Mouse (Mus musculus): ENCODE data around the gene Astn2. TPM values are rescaled to one million over a fixed set of nuclear protein-coding genes. Genes with fewer than 3 reads are reported as not detected.

The Astn2 gene
- polyA plus RNA-seq (2015; fragmentation: Nextera tagmentation; extraction: Ambion mirVana) = 1.1 and 1.9 TPM in 2 replicates

DNA sequence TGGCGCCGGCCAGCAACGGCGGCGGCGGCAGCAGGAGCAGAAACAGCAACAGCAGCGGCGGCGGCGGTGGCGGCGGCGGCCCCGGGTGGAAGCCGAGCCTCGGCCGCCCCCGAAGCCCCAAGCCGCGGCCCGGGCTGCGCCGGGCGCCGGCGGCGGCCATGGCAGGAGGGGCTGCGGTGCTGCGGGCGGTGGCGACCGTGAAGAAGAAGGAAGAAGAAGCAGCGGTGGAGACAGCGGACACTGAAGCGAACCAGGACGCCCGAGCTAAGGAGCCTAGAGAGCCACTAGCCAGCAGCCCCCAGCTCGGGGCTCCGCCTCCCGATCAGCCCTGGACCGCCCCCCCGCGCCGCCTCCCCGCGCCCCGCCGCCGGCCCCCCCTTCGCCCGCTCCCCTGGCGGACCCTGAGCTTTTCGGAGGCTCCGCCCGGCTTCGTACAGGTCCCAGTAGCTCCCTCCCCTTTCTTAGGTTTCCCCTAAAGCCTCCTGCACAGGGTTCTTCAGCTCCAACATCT lies at the start of gene Astn2:
Astn2 (minus strand) TSS at position 411 of the 511 bp plus-strand sequence.
- H3K36me3 ChIP-seq = no peaks in the 10 kb centered on the region
- H3K4me3 ChIP-seq = peak within 1 kb of the TSS; percentile 72
- no peak within 1 kb of the TSS for H3K27ac ChIP-seq
- WGBS = under 1% methylated on average over 48 of the region's 56 CpGs
- H3K4me2 ChIP-seq (replicated peaks) = peak within 1 kb of the TSS; percentile 98
- peaks cover 58% of the 10 kb centered on the region for H3K27me3 ChIP-seq
- H3K9ac ChIP-seq = peak within 1 kb of the TSS; percentile 79
- ATAC-seq (ENCODE audit: low FRiP score, low read depth) = peak; percentile 88
- peaks cover 21% of the 10 kb centered on the region for H3K4me1 ChIP-seq
- H3K9me3 ChIP-seq = no peaks in the 10 kb centered on the region

DNA sequence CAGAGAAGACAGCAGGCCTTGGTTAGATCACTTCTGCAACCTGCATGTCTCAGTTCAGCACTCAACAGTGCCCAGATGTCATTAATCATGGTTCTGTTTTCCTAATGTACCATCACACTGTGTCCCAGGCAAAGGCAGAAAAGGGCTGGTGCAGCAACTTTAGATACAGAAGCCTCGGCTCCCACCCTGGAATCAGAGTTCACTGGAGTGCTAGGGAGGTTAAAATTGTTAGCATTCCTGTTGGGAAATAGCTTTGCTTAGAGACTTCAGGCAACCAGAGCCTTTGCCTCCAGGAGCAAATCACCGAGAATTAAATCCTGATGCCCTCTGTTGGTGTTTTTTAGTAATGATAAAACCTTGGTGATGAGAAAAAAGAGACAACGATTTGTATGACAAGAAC lies 45.7 kb upstream of the Astn2 start:
- Histone ChIP-seq H3K9ac (no peak overlapping the region), H3K4me3 (no peak overlapping the region), H3K9me3 (no peaks in the 10 kb centered on the region), H3K27ac (no peak overlapping the region), H3K4me1 (no peaks in the 10 kb centered on the region), H3K36me3 (no peaks in the 10 kb centered on the region), H3K4me2 (replicated peaks) (no peak overlapping the region), H3K27me3 (no peaks in the 10 kb centered on the region)
- ATAC-seq (ENCODE audit: low FRiP score, low read depth) = no peak
- WGBS = 33% methylated on average over 3 of the region's 3 CpGs

DNA sequence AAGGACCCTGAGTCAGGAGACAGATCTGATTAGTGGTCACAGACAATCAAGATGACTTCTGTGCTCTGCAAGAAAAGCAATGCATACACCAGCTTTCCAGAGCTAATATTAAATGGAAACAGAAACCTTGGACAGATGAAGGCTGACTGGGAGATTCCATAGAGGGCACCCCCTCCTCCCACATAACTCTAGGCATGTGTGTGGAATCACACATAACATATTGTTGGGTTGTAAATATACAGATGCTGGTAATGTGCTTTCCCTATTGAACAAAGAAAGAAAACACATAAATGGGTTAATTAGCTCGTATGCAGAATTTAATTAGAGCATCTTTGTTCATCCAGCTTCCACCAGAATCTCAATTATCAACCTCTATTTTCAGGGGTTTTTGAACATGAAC lies 26.8 kb upstream of the Astn2 start:
- no peak overlapping the region for H3K9ac ChIP-seq
- no peaks in the 10 kb centered on the region for H3K9me3 ChIP-seq
- H3K27ac ChIP-seq = no peak overlapping the region
- no peaks in the 10 kb centered on the region for H3K4me1 ChIP-seq
- no peak for ATAC-seq (ENCODE audit: low FRiP score, low read depth)
- no peak overlapping the region for H3K4me2 ChIP-seq (replicated peaks)
- no peaks in the 10 kb centered on the region for H3K27me3 ChIP-seq
- no peak overlapping the region for H3K4me3 ChIP-seq
- 44% methylated on average over 1 of the region's 1 CpGs for WGBS
- no peaks in the 10 kb centered on the region for H3K36me3 ChIP-seq

DNA sequence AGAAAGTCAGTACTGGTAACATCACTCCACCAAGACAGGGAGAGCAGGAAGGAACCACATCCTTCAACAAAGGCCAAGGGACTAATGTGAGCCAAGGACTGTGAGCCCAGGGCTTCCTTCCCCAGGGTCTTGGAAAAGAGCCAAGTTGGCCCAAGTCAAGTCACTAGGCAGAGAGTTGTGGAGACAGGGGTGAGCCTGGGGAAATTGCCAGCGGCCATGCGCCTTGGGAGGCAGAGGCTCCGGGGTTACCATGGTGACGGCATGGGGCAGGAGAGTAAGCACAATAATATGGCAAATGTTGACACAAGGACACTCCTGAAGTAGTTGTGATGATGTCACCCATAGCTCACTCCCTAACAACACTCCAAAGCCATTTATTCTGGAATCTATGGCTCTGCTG lies 21.4 kb upstream of the Astn2 start:
- no peaks in the 10 kb centered on the region for H3K4me1 ChIP-seq
- ATAC-seq (ENCODE audit: low FRiP score, low read depth) = no peak
- no peak overlapping the region for H3K4me3 ChIP-seq
- H3K36me3 ChIP-seq = no peaks in the 10 kb centered on the region
- H3K27me3 ChIP-seq = no peaks in the 10 kb centered on the region
- H3K4me2 ChIP-seq (replicated peaks) = no peak overlapping the region
- H3K9ac ChIP-seq = no peak overlapping the region
- 82% methylated on average over 4 of the region's 4 CpGs for WGBS
- H3K27ac ChIP-seq = no peak overlapping the region
- H3K9me3 ChIP-seq = no peaks in the 10 kb centered on the region

DNA sequence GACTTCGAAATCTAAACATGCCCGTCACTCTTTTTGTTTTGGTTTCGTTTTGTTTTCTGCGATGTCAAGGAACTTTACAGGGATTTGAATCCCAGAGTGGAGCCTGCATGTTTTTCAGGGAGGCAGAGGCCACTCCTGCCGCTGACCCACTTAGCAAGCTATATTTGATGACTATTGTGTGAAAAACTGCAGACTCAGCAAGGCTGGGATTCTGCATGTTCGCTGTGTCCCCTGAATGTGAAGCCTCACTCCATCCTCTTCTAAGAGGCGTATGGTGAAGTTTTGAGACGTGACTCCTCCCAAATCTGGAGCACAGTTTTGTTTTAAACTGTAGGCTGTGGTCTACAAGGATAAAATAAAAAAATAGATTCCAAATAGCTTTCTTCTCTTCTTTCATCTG lies 10.4 kb upstream of the Astn2 start:
- ATAC-seq (ENCODE audit: low FRiP score, low read depth) = no peak
- no peaks in the 10 kb centered on the region for H3K36me3 ChIP-seq
- H3K27ac ChIP-seq = no peak overlapping the region
- H3K4me1 ChIP-seq = no peaks in the 10 kb centered on the region
- no peak overlapping the region for H3K4me2 ChIP-seq (replicated peaks)
- no peak overlapping the region for H3K9ac ChIP-seq
- H3K9me3 ChIP-seq = no peaks in the 10 kb centered on the region
- H3K27me3 ChIP-seq = no peaks in the 10 kb centered on the region
- H3K4me3 ChIP-seq = no peak overlapping the region
- WGBS = 79% methylated on average over 8 of the region's 8 CpGs

DNA sequence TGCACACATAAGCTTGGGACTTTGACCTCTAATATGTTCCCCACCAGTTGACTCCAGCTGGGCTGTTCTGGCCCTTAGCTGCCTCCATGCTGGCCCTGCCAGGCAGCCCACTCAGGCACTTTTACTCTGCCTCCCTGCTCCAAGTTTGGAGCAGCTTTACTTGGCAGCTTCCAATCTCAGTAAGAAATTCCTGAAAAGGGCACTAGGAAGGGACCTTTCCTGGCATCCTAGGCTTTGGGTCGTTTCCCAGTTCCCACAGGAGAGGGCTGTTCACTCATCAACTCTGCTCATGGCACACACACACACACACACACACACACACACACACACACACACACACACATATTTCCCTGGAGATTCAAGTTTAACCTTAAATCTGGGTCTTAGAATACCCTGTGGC lies 675 bp upstream of the Astn2 start:
- 8% methylated on average over 1 of the region's 1 CpGs for WGBS
- no peak for ATAC-seq (ENCODE audit: low FRiP score, low read depth)
- Histone ChIP-seq H3K4me1 (peaks cover 21% of the 10 kb centered on the region), H3K9me3 (no peaks in the 10 kb centered on the region), H3K4me2 (replicated peaks) (no peak overlapping the region), H3K36me3 (no peaks in the 10 kb centered on the region), H3K27me3 (peaks cover 49% of the 10 kb centered on the region), H3K9ac (no peak overlapping the region), H3K27ac (no peak overlapping the region), H3K4me3 (no peak overlapping the region)

DNA sequence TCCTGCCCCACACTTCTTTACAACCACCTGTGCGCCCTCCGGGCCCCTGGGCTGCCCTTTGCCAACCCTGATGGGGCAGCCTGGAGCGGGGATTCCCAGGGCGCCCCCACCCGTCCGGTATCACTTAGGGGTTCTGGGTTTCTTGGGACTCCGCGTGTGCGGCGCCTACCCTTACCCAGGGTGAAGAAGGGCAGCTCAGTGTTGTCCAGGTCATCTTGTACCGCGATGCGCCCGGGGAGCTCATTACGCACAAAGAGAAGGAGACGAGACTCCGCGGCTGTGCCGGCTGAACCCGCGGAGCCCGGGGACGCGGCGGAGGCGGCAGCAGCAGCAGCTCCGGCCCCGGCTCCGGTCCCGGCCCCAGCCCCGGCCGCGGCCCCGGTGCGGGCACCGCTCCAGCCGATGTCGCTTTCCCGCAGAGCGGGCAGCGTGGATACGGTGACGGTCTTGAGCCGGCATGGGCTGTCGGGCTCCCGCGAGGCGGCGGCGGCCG lies 657 bp downstream of the Astn2 start:
- peak overlapping the region; percentile 79 for H3K9ac ChIP-seq
- H3K27ac ChIP-seq = no peak overlapping the region
- H3K36me3 ChIP-seq = no peaks in the 10 kb centered on the region
- peak; percentile 33 for ATAC-seq (ENCODE audit: low FRiP score, low read depth)
- H3K4me2 ChIP-seq (replicated peaks) = peak overlapping the region; percentile 98
- peak overlapping the region; percentile 72 for H3K4me3 ChIP-seq
- H3K27me3 ChIP-seq = peaks cover 58% of the 10 kb centered on the region
- H3K4me1 ChIP-seq = peaks cover 21% of the 10 kb centered on the region
- no peaks in the 10 kb centered on the region for H3K9me3 ChIP-seq
- under 1% methylated on average over 39 of the region's 51 CpGs for WGBS

DNA sequence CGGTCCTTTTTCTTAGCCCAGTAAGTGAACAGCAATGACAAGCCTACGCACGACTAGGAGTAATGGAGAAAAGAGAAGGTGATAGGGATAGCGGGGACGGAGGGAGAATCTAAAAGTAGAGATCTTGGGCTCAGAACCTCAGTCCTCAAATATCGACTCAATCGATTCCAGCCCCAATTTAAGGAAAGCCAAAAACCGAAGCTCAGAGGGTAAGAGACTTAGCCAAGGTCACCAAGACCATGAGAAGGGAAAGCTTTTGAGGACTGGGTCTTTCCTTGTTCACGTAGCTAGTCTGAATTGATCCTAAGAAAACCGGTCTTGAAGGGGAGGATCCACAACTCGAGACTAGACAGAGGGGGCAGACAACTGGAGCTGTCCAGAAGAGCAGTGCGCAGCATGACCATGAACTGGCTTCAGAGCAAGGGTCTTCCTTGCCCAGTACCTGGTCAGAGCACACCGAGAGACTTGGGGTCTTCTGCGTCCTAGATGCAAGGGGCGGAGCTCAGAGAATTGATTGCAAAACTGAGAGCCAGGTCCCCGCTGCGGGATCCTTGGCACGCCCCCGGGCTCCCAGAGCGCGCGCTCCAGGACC lies 1.2 kb downstream of the Astn2 start:
- Histone ChIP-seq H3K4me1 (peaks cover 21% of the 10 kb centered on the region), H3K27ac (no peak overlapping the region), H3K9ac (peak overlapping the region; percentile 79), H3K27me3 (peaks cover 58% of the 10 kb centered on the region), H3K4me2 (replicated peaks) (peak overlapping the region; percentile 98), H3K4me3 (peak overlapping the region; percentile 72), H3K36me3 (no peaks in the 10 kb centered on the region), H3K9me3 (no peaks in the 10 kb centered on the region)
- peak; percentile 42; the same call in 1 of the 2 replicates for ATAC-seq (ENCODE audit: low FRiP score, low read depth)
- under 1% methylated on average over 22 of the region's 22 CpGs for WGBS

DNA sequence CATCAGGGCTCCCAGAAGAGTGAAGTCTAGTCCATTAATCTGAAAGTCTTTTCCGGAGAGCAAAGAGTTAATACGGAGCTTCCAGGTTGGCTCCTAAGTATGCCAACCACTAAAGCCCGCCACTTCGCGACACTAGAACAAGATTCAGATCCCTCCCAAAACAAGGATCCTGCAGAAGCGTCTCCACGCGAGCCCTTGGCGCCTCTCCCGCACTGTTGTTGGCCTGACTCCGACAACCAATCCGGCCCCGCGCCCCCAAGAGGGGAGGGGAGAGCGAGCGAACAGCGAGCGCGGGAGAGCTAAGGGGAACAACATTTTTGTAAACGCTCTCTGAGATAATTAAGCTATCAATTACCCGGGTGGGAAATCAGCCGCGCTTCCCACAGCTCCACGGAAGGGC lies 1.8 kb downstream of the Astn2 start:
- Histone ChIP-seq H3K4me2 (replicated peaks) (peak overlapping the region; percentile 98), H3K9ac (peak overlapping the region; percentile 35; the same call in 1 of the 2 replicates), H3K9me3 (no peaks in the 10 kb centered on the region), H3K27me3 (peaks cover 58% of the 10 kb centered on the region), H3K4me1 (peaks cover 21% of the 10 kb centered on the region), H3K27ac (no peak overlapping the region), H3K36me3 (no peaks in the 10 kb centered on the region), H3K4me3 (peak overlapping the region; percentile 72)
- ATAC-seq (ENCODE audit: low FRiP score, low read depth) = no peak
- WGBS = under 1% methylated on average over 24 of the region's 24 CpGs

DNA sequence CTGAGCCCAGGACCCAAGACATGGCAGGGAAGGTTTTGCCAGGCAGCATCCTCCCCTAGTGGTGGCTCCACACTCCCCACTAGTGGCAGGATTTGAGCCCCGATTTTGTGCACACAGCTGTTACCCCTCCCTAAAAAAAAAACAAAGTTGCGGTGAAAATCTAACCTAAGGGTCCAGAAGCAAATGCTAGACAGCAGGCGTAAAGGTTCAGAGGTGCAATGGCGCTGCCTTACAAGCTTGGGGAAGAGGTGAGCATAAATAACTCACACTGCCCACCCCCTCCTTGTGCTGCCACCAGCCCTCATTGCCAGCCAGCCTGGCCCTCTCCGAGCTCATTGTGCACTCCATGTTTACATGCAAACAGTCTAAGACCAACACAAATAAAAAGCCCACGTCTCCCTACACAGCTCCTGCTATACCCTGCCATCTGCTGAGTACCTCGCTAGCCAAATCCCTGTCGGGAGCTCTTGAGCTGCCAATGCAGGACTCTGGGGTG lies 3.2 kb downstream of the Astn2 start:
- WGBS = 16% methylated on average over 8 of the region's 8 CpGs
- no peaks in the 10 kb centered on the region for H3K36me3 ChIP-seq
- H3K4me3 ChIP-seq = no peak overlapping the region
- peaks cover 55% of the 10 kb centered on the region for H3K27me3 ChIP-seq
- peaks cover 21% of the 10 kb centered on the region for H3K4me1 ChIP-seq
- H3K9me3 ChIP-seq = no peaks in the 10 kb centered on the region
- no peak for ATAC-seq (ENCODE audit: low FRiP score, low read depth)
- H3K4me2 ChIP-seq (replicated peaks) = no peak overlapping the region; the same call in 1 of the 2 replicates
- no peak overlapping the region for H3K27ac ChIP-seq
- no peak overlapping the region for H3K9ac ChIP-seq

DNA sequence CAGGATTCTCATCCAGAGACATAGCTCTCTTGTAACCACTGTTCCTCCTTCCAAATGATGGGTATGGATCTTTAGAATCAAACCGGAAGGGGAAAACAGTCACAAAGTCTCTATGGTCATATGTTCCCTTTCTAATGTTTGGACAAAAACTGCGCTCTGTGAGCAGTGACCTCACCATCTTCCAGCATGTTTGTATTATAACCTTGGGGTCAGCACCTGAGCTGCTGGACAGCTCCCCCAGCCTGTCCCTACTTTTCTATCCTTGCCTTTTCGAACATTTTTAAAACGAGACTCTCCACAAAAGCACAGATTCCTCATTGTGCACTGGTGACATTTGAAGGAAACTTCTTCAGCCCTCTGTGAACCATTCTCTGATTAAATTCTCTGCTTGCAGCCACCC lies 5.3 kb downstream of the Astn2 start:
- 46% methylated on average over 4 of the region's 4 CpGs for WGBS
- H3K4me2 ChIP-seq (replicated peaks) = no peak overlapping the region
- peaks cover 21% of the 10 kb centered on the region for H3K4me1 ChIP-seq
- no peak overlapping the region for H3K27ac ChIP-seq
- H3K36me3 ChIP-seq = no peaks in the 10 kb centered on the region
- no peaks in the 10 kb centered on the region for H3K9me3 ChIP-seq
- H3K27me3 ChIP-seq = peaks cover 47% of the 10 kb centered on the region
- ATAC-seq (ENCODE audit: low FRiP score, low read depth) = no peak
- H3K9ac ChIP-seq = no peak overlapping the region
- H3K4me3 ChIP-seq = no peak overlapping the region

DNA sequence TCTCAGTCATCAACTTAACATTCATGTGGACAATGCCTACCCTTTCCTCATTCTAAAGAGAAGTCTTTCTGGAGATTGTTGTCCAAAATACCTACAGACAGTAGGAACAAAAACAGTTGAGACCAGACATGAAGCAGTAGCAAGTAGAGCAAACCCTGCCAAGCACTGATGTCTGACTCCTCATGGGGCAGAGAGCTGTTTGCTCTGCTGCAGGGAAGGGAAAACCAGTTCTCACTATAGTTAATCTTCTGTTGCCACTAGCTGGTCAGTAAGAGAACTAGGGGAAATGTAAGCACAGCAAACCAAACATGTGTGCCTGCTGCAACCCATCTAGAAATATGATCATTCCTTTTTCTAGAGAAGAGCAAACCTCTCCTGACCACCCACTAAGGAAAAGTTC lies 7.2 kb downstream of the Astn2 start:
- no peak for ATAC-seq (ENCODE audit: low FRiP score, low read depth)
- no peaks in the 10 kb centered on the region for H3K36me3 ChIP-seq
- no peak overlapping the region for H3K4me3 ChIP-seq
- peaks cover 6% of the 10 kb centered on the region for H3K4me1 ChIP-seq
- H3K9me3 ChIP-seq = no peaks in the 10 kb centered on the region
- H3K27me3 ChIP-seq = peaks cover 30% of the 10 kb centered on the region
- H3K4me2 ChIP-seq (replicated peaks) = no peak overlapping the region
- H3K9ac ChIP-seq = no peak overlapping the region
- H3K27ac ChIP-seq = no peak overlapping the region

DNA sequence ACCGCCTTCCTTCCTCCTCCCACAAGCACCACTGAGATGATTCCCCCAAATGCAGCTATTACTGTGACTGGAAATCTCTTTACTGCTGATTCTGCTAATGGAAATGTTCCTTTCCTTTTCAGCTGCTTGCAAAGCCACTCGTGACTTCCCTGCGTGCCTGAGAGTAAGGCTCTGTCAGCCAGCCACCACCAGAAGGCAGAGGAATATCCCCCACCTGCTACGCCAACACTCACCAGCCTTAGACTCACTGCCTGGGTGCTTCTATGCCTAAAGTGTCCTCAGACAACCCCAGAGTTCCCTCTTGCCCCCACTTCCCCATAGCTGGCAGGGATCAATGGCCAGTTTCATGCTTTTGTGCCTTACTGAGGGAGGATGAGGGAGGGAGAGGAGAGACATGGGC lies 11.1 kb downstream of the Astn2 start:
- no peaks in the 10 kb centered on the region for H3K9me3 ChIP-seq

More for the DNA sequence above, 11.1 kb downstream of the Astn2 start:
- Histone ChIP-seq H3K9ac (no peak overlapping the region), H3K36me3 (no peaks in the 10 kb centered on the region), H3K4me3 (no peak overlapping the region), H3K27me3 (0 out of 2 replicates have a peak, but pooled peaks cover 4% of the 10 kb centered on the region), H3K27ac (no peak overlapping the region), H3K4me1 (0 out of 2 replicates have a peak, but pooled peaks cover 8% of the 10 kb centered on the region), H3K4me2 (replicated peaks) (no peak overlapping the region)
- no peak for ATAC-seq (ENCODE audit: low FRiP score, low read depth)
- 76% methylated on average over 4 of the region's 4 CpGs for WGBS
